Mouse (Mus musculus): ENCODE measurements around the gene Clk3. TPM values are rescaled to one million over a fixed set of nuclear protein-coding genes. Genes with fewer than 3 reads are reported as not detected.

Gene Clk3
- polyA plus RNA-seq, 1 experiment from 2014 or later = 65.1 TPM

DNA sequence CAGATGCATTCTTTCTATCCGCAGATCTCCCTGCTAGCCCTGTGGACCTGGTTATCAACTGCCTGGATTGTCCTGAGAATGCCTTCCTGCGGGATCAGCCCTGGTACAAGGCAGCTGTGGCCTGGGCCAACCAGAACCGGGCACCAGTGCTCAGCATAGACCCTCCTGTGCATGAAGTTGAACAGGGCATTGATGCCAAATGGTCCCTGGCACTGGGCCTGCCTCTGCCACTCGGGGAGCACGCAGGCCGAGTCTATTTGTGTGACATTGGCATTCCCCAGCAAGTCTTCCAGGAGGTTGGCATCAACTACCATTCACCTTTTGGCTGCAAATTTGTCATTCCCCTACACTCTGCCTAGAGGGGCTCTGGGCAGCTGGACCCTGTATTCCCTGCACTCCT lies 17.5 kb downstream of the Clk3 start:
- no peak for ATAC-seq
- no peak overlapping the region for H3K4me3 ChIP-seq (ENCODE audit: low read depth, low read length)
- no peaks in the 10 kb centered on the region for H3K27me3 ChIP-seq (replicated peaks; ENCODE audit: insufficient read depth, low read length)
- no peaks in the 10 kb centered on the region for H3K4me1 ChIP-seq (ENCODE audit: insufficient read depth, low read depth, low read length)
- TF ChIP-seq EP300 (IDR thresholded peaks at IDR 0.05) (no peak), CTCF (IDR thresholded peaks at IDR 0.05) (no peak)
- H3K4me2 ChIP-seq (replicated peaks; ENCODE audit: low read depth, low read length) = no peak overlapping the region
- no peak overlapping the region for H3K9ac ChIP-seq (replicated peaks; ENCODE audit: low read depth)
- no peak for DNase-seq (ENCODE audit: low spot score)
- H3K27ac ChIP-seq (ENCODE audit: low read length) = no peak overlapping the region
- H3K9me3 ChIP-seq (ENCODE audit: low read length) = no peaks in the 10 kb centered on the region
- WGBS = 90% methylated on average over 6 of the region's 6 CpGs
- peaks cover 65% of the 10 kb centered on the region for H3K36me3 ChIP-seq (ENCODE audit: insufficient read depth, low read length)

DNA sequence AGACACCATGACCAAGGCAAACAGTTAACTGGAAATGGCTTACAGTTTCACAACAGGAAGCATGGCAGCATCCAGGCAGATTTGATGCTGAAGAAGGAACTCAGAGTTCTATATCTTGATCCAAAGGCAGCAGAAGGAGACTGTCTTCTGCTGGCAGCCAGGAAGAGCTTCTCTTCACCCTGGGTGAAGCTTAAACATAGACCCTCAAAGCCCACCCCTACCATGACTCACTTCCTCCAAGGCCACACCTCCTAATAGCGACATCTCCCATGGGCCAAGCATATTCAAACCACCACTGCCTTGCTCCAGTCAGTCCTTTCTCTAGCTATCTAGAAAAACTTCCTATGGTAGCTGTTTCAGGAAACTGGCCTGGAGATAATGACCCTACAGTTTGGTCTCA lies 18.6 kb downstream of the Clk3 start:
- no peak overlapping the region for H3K4me3 ChIP-seq (ENCODE audit: low read depth, low read length)
- no peaks in the 10 kb centered on the region for H3K9me3 ChIP-seq (ENCODE audit: low read length)
- H3K4me2 ChIP-seq (replicated peaks; ENCODE audit: low read depth, low read length) = no peak overlapping the region
- no peak for TF ChIP-seq CTCF (IDR thresholded peaks at IDR 0.05)
- TF ChIP-seq EP300 (IDR thresholded peaks at IDR 0.05) = no peak
- DNase-seq (ENCODE audit: low spot score) = no peak
- H3K9ac ChIP-seq (replicated peaks; ENCODE audit: low read depth) = no peak overlapping the region
- H3K27ac ChIP-seq (ENCODE audit: low read length) = no peak overlapping the region
- H3K4me1 ChIP-seq (ENCODE audit: insufficient read depth, low read depth, low read length) = no peaks in the 10 kb centered on the region
- WGBS = 63% methylated on average over 1 of the region's 1 CpGs
- no peak for ATAC-seq
- H3K27me3 ChIP-seq (replicated peaks; ENCODE audit: insufficient read depth, low read length) = no peaks in the 10 kb centered on the region
- peaks cover 54% of the 10 kb centered on the region for H3K36me3 ChIP-seq (ENCODE audit: insufficient read depth, low read length)

DNA sequence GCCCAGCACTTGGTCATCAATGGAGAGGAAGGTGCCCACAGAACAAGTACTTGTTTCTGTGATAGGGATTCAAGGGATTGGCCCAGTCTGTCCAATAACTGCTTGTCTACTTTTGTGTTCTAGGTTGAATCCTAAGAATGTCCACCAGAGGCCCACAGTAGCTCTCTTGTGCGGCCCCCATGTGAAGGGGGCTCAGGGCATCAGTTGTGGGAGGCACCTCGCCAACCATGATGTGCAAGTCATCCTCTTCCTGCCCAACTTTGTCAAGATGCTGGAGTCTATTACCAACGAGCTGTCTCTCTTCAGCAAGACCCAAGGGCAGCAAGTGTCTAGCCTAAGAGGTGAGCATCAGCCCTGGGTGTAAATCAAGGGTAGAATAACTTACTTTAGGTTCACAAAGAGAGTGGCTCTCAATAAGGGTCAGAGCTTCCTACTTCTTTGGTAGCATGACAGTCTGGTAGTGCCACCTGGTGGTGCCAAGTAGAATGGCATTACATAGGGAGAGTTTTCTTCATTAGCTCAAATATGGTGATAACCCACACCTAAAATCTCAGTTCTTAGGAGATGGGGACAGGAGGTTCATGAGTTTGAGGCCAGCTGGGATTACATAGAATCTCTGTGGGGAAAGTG lies 21.1 kb downstream of the Clk3 start:
- Histone ChIP-seq H3K4me3 (ENCODE audit: low read depth, low read length) (no peak overlapping the region), H3K27ac (ENCODE audit: low read length) (no peak overlapping the region), H3K36me3 (ENCODE audit: insufficient read depth, low read length) (peaks cover 40% of the 10 kb centered on the region), H3K9ac (replicated peaks; ENCODE audit: low read depth) (no peak overlapping the region), H3K27me3 (replicated peaks; ENCODE audit: insufficient read depth, low read length) (no peaks in the 10 kb centered on the region), H3K4me1 (ENCODE audit: insufficient read depth, low read depth, low read length) (no peaks in the 10 kb centered on the region), H3K9me3 (ENCODE audit: low read length) (no peaks in the 10 kb centered on the region), H3K4me2 (replicated peaks; ENCODE audit: low read depth, low read length) (no peak overlapping the region)
- 62% methylated on average over 3 of the region's 3 CpGs for WGBS
- TF ChIP-seq EP300 (IDR thresholded peaks at IDR 0.05) = peak; percentile 29; the same call in 1 of the 2 replicates
- peak; percentile 96 for TF ChIP-seq CTCF (IDR thresholded peaks at IDR 0.05)
- ATAC-seq (0 out of 2 replicates have a peak, but pooled peaks have one; percentile 44), DNase-seq (ENCODE audit: low spot score) (peak; percentile 84)

DNA sequence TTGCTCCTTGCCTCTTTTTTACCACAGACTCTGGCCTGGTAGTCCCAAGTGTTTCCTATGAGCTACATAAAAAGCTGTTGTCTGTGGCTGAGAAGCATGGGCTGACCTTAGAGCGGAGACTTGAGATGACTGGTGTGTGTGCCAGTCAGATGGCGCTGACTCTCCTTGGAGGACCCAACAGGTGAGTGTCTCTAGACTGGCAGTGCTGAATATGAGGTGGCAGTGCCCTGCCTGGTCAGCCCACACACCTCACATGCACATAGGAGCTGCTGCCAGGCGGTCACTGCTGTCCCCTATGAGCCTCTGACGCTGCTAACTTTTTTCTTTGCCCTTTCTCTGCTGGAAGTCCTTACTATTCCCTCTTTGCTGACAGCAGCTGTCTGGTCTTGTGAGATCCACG lies 25.8 kb downstream of the Clk3 start:
- WGBS = 93% methylated on average over 5 of the region's 5 CpGs
- ATAC-seq = no peak
- no peak for TF ChIP-seq EP300 (IDR thresholded peaks at IDR 0.05)
- TF ChIP-seq CTCF (IDR thresholded peaks at IDR 0.05) = no peak

DNA sequence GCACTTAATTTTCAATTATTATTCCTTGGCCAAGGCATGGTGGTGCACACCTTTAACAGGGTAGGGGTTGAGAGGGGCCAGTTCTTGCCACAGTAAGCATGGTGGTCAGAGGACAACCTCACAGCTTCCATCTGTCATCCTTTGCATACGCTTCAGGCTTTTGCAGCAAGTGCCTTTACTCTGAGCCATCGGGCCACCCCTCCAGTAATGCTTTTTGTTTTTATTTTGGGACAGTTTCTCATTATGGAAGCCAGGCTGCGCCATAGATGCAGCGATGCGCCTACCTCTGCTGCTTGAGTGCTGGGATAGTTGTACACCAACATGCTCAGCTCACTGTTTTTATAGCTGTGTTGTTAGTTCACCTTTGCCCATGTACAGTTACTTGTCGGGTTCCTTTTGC lies 32.1 kb downstream of the Clk3 start:
- Histone ChIP-seq H3K4me3 (ENCODE audit: low read depth, low read length) (no peak overlapping the region), H3K4me1 (ENCODE audit: insufficient read depth, low read depth, low read length) (peaks cover 8% of the 10 kb centered on the region; the same call in 1 of the 2 replicates), H3K36me3 (ENCODE audit: insufficient read depth, low read length) (no peaks in the 10 kb centered on the region; the same call in 1 of the 2 replicates), H3K27ac (ENCODE audit: low read length) (no peak overlapping the region), H3K4me2 (replicated peaks; ENCODE audit: low read depth, low read length) (no peak overlapping the region), H3K27me3 (replicated peaks; ENCODE audit: insufficient read depth, low read length) (no peaks in the 10 kb centered on the region), H3K9me3 (ENCODE audit: low read length) (no peaks in the 10 kb centered on the region), H3K9ac (replicated peaks; ENCODE audit: low read depth) (no peak overlapping the region)
- ATAC-seq = no peak
- TF ChIP-seq EP300 (IDR thresholded peaks at IDR 0.05) (no peak), CTCF (IDR thresholded peaks at IDR 0.05) (no peak)
- 95% methylated on average over 6 of the region's 6 CpGs for WGBS
- no peak for DNase-seq (ENCODE audit: low spot score)

More for the DNA sequence above, 25.8 kb downstream of the Clk3 start:
- H3K4me2 ChIP-seq (replicated peaks; ENCODE audit: low read depth, low read length) = no peak overlapping the region
- no peak overlapping the region for H3K4me3 ChIP-seq (ENCODE audit: low read depth, low read length)
- DNase-seq (ENCODE audit: low spot score) = no peak
- H3K9ac ChIP-seq (replicated peaks; ENCODE audit: low read depth) = no peak overlapping the region
- H3K27me3 ChIP-seq (replicated peaks; ENCODE audit: insufficient read depth, low read length) = no peaks in the 10 kb centered on the region
- H3K4me1 ChIP-seq (ENCODE audit: insufficient read depth, low read depth, low read length) = peaks cover 8% of the 10 kb centered on the region; the same call in 1 of the 2 replicates
- H3K27ac ChIP-seq (ENCODE audit: low read length) = no peak overlapping the region
- peaks cover 11% of the 10 kb centered on the region; the same call in 1 of the 2 replicates for H3K36me3 ChIP-seq (ENCODE audit: insufficient read depth, low read length)
- H3K9me3 ChIP-seq (ENCODE audit: low read length) = no peaks in the 10 kb centered on the region

DNA sequence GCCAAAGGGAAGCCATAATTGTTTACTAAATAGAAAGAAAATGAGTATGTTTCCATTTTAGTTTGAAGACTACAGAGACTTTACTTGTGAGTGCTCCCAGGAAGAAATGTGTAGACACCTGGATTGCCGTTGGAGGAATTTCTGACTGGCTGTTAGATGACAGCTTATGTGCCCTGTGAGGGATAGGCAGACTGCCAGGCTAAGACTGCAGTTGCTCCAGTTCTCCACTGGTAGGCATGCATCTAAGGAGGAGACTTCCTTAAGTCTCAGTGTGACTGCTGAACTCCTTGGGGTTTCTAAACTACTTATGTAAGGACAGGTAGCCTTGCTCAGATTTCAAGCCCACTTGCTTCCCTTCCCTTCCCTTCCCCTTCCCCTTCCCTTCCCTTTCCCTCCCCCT lies 37.3 kb downstream of the Clk3 start:
- H3K36me3 ChIP-seq (ENCODE audit: insufficient read depth, low read length) = 0 out of 2 replicates have a peak, but pooled peaks cover 5% of the 10 kb centered on the region
- H3K4me3 ChIP-seq (ENCODE audit: low read depth, low read length) = no peak overlapping the region
- no peak overlapping the region for H3K9ac ChIP-seq (replicated peaks; ENCODE audit: low read depth)
- peaks cover 10% of the 10 kb centered on the region; the same call in 1 of the 2 replicates for H3K4me1 ChIP-seq (ENCODE audit: insufficient read depth, low read depth, low read length)
- H3K27ac ChIP-seq (ENCODE audit: low read length) = no peak overlapping the region
- H3K4me2 ChIP-seq (replicated peaks; ENCODE audit: low read depth, low read length) = no peak overlapping the region
- whole genome bisulfite sequencing = 86% methylated on average over 1 of the region's 1 CpGs
- no peaks in the 10 kb centered on the region for H3K27me3 ChIP-seq (replicated peaks; ENCODE audit: insufficient read depth, low read length)
- no peaks in the 10 kb centered on the region for H3K9me3 ChIP-seq (ENCODE audit: low read length)
- DNase-seq (ENCODE audit: low spot score) (no peak), ATAC-seq (no peak)
- TF ChIP-seq EP300 (IDR thresholded peaks at IDR 0.05) (no peak), CTCF (IDR thresholded peaks at IDR 0.05) (peak; percentile 42)

Data from lung, postnatal 0 days (tissue).